In the genomic region with DNA sequence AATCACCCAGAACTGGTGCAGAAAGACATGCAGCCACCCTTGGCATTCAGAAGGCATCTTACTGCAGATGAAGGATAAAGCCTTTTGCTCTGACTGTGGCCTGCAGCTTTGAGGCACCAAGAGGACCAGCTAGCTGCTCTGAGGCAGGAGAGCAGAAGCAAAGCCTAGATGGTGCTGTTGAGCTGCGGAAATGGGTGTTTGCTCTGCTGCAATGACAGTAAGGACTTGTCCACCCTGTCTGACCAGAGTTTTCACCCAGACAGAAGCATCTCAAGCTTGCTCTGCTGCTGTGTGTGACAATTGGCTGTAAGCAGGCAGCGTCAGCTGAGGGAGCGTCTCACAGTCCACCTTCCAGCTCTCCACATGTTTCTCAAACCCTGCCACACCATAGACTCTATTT, we compare ENCODE assay signal across 10 mouse cellular contexts. TPM values are rescaled to one million over a fixed set of nuclear protein-coding genes. Genes with fewer than 3 reads are reported as not detected.
DNase-seq lines count a peak whose midpoint lies in the region; ATAC-seq and TF ChIP-seq lines count a peak whose summit lies in the region.
"Not testable (repeated sequence)": the region's sequence is repeated elsewhere in the genome, so short reads cannot be mapped to it uniquely, and the experiment has no call there.
"Had no signal": no experiment of that assay in that cellular context is flagged by ENCODE, and none has a peak within 500 bp of the region (broad histone marks: within the 10 kb centered on the region; RNA-seq: fewer than 3 reads in every experiment).

No protein-coding gene starts in this region.

- not testable (repeated sequence) for ATAC-seq in hindbrain, embryonic 11.5 days (ENCODE audit: low FRiP score); liver, embryonic 14.5 days (ENCODE audit: insufficient read depth); neural tube, embryonic 11.5 days (ENCODE audit: insufficient read depth, low FRiP score, low TSS enrichment)

- not testable (repeated sequence) for H3K4me3 ChIP-seq in hindbrain, embryonic 11.5 days (ENCODE audit: low read depth, low read length); liver, embryonic 14.5 days (ENCODE audit: insufficient read depth in 1 of 2, low read depth in 2 of 2, low read length in 2 of 2); neural tube, embryonic 11.5 days (ENCODE audit: low read depth, low read length)

- TF ChIP-seq EP300 in liver, embryonic 14.5 days (IDR thresholded peaks at IDR 0.05; ENCODE audit: low read depth) = not testable (repeated sequence)

- H3K27ac ChIP-seq in hindbrain, embryonic 11.5 days (ENCODE audit: low read depth, low read length); liver, embryonic 14.5 days; neural tube, embryonic 11.5 days (ENCODE audit: low read depth, low read length): not testable (repeated sequence)

- H3K9me3 ChIP-seq in hindbrain, embryonic 11.5 days (ENCODE audit: control insufficient read depth, low read length); liver, embryonic 14.5 days (ENCODE audit: control insufficient read depth, low read length); neural tube, embryonic 11.5 days (ENCODE audit: control insufficient read depth, low read length): not testable (repeated sequence)

- not testable (repeated sequence) for H3K27me3 ChIP-seq in hindbrain, embryonic 11.5 days (ENCODE audit: control insufficient read depth, insufficient read depth, low read length); liver, embryonic 14.5 days (ENCODE audit: control insufficient read depth, insufficient read depth, low read length); neural tube, embryonic 11.5 days (ENCODE audit: control insufficient read depth, insufficient read depth, low read length)

- H3K4me2 ChIP-seq in hindbrain, embryonic 11.5 days (replicated peaks; ENCODE audit: low read depth, low read length); liver, embryonic 14.5 days (ENCODE audit: low read depth); neural tube, embryonic 11.5 days (ENCODE audit: low read depth): not testable (repeated sequence)

- H3K9ac ChIP-seq in hindbrain, embryonic 11.5 days (ENCODE audit: low read depth, low read length); liver, embryonic 14.5 days (replicated peaks); neural tube, embryonic 11.5 days (ENCODE audit: low read length): not testable (repeated sequence)

- WGBS in hindbrain, embryonic 11.5 days = 56% methylated on average over 3 of the region's 3 CpGs
- 53% methylated on average over 3 of the region's 3 CpGs for WGBS in liver, embryonic 14.5 days (ENCODE audit: insufficient replicate concordance)
- 58% methylated on average over 3 of the region's 3 CpGs for WGBS in neural tube, embryonic 11.5 days

- peak; percentile 42 for TF ChIP-seq CTCF in liver, embryonic 14.5 days (IDR thresholded peaks at IDR 0.05; ENCODE audit: low read depth)

- not testable (repeated sequence) for H3K36me3 ChIP-seq in hindbrain, embryonic 11.5 days (ENCODE audit: control insufficient read depth, insufficient read depth, low read length); liver, embryonic 14.5 days (replicated peaks; ENCODE audit: control insufficient read depth, insufficient read depth, low read depth); neural tube, embryonic 11.5 days (ENCODE audit: control insufficient read depth, insufficient read depth, low read length)

- peak; percentile 7 for DNase-seq in MN1 (ENCODE audit: low spot score)
- peak; percentile 20 to 32 for DNase-seq in cerebellum, postnatal 14 days
- DNase-seq in frontal cortex, adult 2 months (ENCODE audit: extremely low spot score in 1 of 2, low spot score in 1 of 2) = peak; percentile 4 to 62
- DNase-seq in hindbrain, embryonic 11.5 days (ENCODE audit: low spot score) = peak; percentile 8
- DNase-seq in layer of hippocampus, adult 9-10 months (ENCODE audit: low spot score) = peak; percentile 18
- not testable (repeated sequence) for DNase-seq in liver, embryonic 14.5 days (ENCODE audit: low read depth in 3 of 3, low spot score in 3 of 3)
- peak; percentile 10 for DNase-seq in neural tube, embryonic 11.5 days (ENCODE audit: low spot score)
- DNase-seq in thymus, postnatal 14 days = peak; percentile 21

- not testable (repeated sequence) for H3K4me1 ChIP-seq in hindbrain, embryonic 11.5 days (replicated peaks; ENCODE audit: control insufficient read depth, insufficient read depth, low read length); liver, embryonic 14.5 days (replicated peaks; ENCODE audit: control insufficient read depth in 2 of 2, insufficient read depth in 2 of 2, low read length in 1 of 2); neural tube, embryonic 11.5 days (ENCODE audit: control insufficient read depth, insufficient read depth, low read length)

RNA-seq across cellular contexts. Expression of a gene that starts 10.7 kb away (rescaled TPM):
- 0.38 and 0.44 TPM in 2 replicates for polyA plus RNA-seq in frontal cortex, adult 2 months (2012; rRNA removed)
- polyA plus RNA-seq in hindbrain, embryonic 11.5 days (2014; fragmentation: Nextera tagmentation; extraction: Ambion mirVana) = 0.15 and 0.48 TPM in 2 replicates
- polyA plus RNA-seq in liver, embryonic 14.5 days (2012; rRNA removed) = 0.18 and 0.45 TPM in 2 replicates
- 1.0 and 1.1 TPM in 2 replicates for polyA plus RNA-seq in liver, embryonic 14.5 days (2014; fragmentation: Nextera tagmentation; extraction: Ambion mirVana)
- 0.32 TPM in 1 of 2 replicates, not detected in the other for polyA plus RNA-seq in neural tube, embryonic 11.5 days (2014; fragmentation: Nextera tagmentation; extraction: Ambion mirVana)
- polyA plus RNA-seq: midbrain, embryonic 15.5 days had no signal

RNA-seq across cellular contexts. Expression of a gene that starts 33.2 kb away (rescaled TPM):
- not detected in 2 replicates for polyA plus RNA-seq in frontal cortex, adult 2 months (2012; rRNA removed)
- polyA plus RNA-seq in hindbrain, embryonic 11.5 days (2014; fragmentation: Nextera tagmentation; extraction: Ambion mirVana) = 0.13 TPM in 1 of 2 replicates, not detected in the other
- 0.12 TPM in 1 of 2 replicates, not detected in the other for polyA plus RNA-seq in liver, embryonic 14.5 days (2012; rRNA removed)
- polyA plus RNA-seq in liver, embryonic 14.5 days (2014; fragmentation: Nextera tagmentation; extraction: Ambion mirVana) = 0.34 TPM in 1 of 2 replicates, not detected in the other
- polyA plus RNA-seq in neural tube, embryonic 11.5 days (2014; fragmentation: Nextera tagmentation; extraction: Ambion mirVana) = not detected in 2 replicates
- polyA plus RNA-seq: kidney, embryonic 15.5 days had no signal

RNA-seq across cellular contexts. Expression of a gene that starts 34.8 kb away (rescaled TPM):
- polyA plus RNA-seq in frontal cortex, adult 2 months (2012; rRNA removed) = 0.82 and 1.6 TPM in 2 replicates
- 0.15 and 0.32 TPM in 2 replicates for polyA plus RNA-seq in hindbrain, embryonic 11.5 days (2014; fragmentation: Nextera tagmentation; extraction: Ambion mirVana)
- polyA plus RNA-seq in liver, embryonic 14.5 days (2012; rRNA removed) = 0.51 and 0.64 TPM in 2 replicates
- polyA plus RNA-seq in liver, embryonic 14.5 days (2014; fragmentation: Nextera tagmentation; extraction: Ambion mirVana) = 1.3 and 1.5 TPM in 2 replicates
- 0.24 and 0.28 TPM in 2 replicates for polyA plus RNA-seq in neural tube, embryonic 11.5 days (2014; fragmentation: Nextera tagmentation; extraction: Ambion mirVana)
